Mouse (Mus musculus): ENCODE measurements around the gene Tesk1.

Tesk1 gene

DNA sequence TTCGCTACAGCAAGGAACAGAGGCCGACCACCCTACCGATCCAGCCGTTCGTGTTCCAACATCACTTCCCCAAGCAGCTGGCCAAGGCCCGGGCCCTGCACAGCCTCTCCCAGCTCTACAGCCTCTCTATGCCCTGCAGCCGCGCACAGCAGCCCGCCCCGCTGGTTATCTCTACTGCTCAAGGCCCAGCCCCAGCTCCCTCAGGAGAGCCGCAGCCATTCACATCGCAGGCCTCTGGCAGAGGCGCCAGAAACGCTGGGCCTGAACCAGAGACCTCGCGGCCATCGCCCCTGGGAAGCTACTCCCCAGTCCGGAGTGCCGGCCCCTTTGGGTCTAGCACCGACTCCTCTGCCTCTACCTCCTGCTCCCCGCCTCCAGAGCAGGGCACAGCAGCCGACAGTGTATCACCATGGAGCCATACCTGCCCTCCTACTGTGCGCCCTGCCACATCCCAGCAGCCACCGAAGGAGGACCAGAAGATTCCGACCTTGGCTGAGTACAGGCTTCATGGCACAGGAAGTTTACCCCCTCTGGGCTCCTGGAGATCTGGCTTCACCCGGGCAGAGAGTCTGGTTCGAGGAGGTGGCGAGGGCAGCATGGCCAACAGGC lies 20.0 kb upstream of the Tesk1 start:
- Histone ChIP-seq H3K36me3 (ENCODE audit: insufficient read depth, low read length) (peaks cover 47% of the 10 kb centered on the region), H3K27me3 (ENCODE audit: insufficient read depth, low read length) (peaks cover 59% of the 10 kb centered on the region), H3K9me3 (ENCODE audit: low read length) (no peaks in the 10 kb centered on the region), H3K4me1 (replicated peaks; ENCODE audit: low read depth, low read length) (peaks cover 74% of the 10 kb centered on the region), H3K4me3 (replicated peaks; ENCODE audit: low read length) (peak overlapping the region; percentile 65)
- TF ChIP-seq POU5F1 (IDR thresholded peaks at IDR 0.05; ENCODE audit: borderline replicate concordance, low read length) (no peak), NANOG (IDR thresholded peaks at IDR 0.05; ENCODE audit: borderline replicate concordance, low read length) (no peak), CTCF (conservative IDR thresholded peaks at IDR 0.05; ENCODE audit: low read length) (no peak)

DNA sequence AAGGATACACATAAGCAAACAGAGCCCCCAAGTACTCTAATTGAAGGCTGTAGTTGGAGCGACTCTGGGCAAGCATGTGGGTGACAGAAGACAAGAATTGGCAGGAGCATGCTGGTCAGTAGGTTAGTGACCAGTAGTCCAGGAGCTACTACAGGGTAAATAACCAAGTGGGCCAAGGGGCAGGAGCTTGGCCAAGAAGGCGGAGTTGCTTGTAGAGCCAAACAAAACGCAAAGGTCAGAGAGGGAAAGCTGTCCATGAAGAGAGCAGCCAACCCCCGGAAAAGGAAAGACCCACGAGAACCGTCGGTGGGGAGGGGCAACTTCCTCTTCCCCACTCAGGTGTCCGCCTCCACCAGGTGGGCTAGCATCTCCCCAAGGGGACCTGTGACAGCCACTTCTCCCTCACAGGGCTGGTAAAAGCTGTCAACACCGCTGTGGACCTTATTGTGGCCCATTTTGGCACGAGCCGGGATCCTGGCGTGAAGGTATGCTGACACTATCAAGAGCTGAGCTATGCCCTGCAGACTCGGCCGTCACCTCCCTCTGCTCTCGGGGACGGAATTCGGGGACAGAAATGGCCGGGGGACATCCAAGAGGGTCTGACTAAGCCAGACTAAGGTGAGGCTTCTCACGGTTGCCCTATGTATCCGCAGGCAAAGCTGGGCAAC lies 18.3 kb upstream of the Tesk1 start:
- H3K9me3 ChIP-seq (ENCODE audit: low read length): no peaks in the 10 kb centered on the region
- TF ChIP-seq CTCF (conservative IDR thresholded peaks at IDR 0.05; ENCODE audit: low read length) (no peak), POU5F1 (IDR thresholded peaks at IDR 0.05; ENCODE audit: borderline replicate concordance, low read length) (no peak), NANOG (IDR thresholded peaks at IDR 0.05; ENCODE audit: borderline replicate concordance, low read length) (no peak)
- H3K4me1 ChIP-seq (replicated peaks; ENCODE audit: low read depth, low read length): peaks cover 78% of the 10 kb centered on the region
- peaks cover 45% of the 10 kb centered on the region for H3K36me3 ChIP-seq (ENCODE audit: insufficient read depth, low read length)
- H3K4me3 ChIP-seq (replicated peaks; ENCODE audit: low read length): no peak overlapping the region
- H3K27me3 ChIP-seq (ENCODE audit: insufficient read depth, low read length): peaks cover 74% of the 10 kb centered on the region

DNA sequence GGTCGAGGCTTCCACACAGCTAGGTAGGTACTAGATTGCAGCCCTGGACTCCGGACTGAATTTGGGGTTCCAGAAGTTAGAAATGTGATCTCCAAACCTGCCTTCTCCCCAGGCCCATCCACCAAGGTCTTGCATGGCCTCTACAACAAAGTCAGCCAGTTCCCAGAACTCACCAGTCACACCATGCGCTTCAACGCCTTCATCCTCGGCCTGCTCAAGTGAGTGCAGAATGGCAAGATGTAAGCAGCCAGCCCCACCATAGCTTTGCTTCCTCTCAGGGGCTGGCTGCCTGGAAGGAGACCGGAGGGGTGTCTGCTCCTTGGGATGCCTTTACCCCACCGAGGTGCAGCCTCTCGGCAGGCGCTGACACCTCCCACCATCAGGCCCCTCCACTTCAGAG lies 17.7 kb upstream of the Tesk1 start:
- no peak for TF ChIP-seq NANOG (IDR thresholded peaks at IDR 0.05; ENCODE audit: borderline replicate concordance, low read length)
- no peak for TF ChIP-seq POU5F1 (IDR thresholded peaks at IDR 0.05; ENCODE audit: borderline replicate concordance, low read length)
- no peak for TF ChIP-seq CTCF (conservative IDR thresholded peaks at IDR 0.05; ENCODE audit: low read length)
- peaks cover 45% of the 10 kb centered on the region for H3K36me3 ChIP-seq (ENCODE audit: insufficient read depth, low read length)

DNA sequence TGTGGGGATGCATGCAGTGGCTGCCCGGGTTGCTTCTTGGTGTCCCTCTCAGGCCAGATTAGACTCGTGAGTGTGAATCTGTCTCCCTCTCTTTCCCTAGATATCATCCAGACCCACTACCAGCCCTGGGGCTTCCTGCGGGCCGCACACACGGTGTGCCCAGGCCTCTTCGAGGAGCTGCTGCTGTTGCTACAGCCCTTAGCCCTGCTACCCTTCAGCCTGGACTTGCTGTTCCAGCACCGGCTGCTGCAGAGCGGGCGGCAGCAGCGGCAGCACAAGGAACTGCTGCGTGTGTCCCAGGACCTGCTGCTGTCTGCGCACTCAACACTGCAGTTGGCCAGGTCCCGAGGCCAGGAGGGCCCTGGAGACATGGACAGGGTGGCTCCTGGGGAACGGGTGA lies 16.5 kb upstream of the Tesk1 start:
- H3K9me3 ChIP-seq (ENCODE audit: low read length): no peaks in the 10 kb centered on the region
- H3K4me1 ChIP-seq (replicated peaks; ENCODE audit: low read depth, low read length): peaks cover 67% of the 10 kb centered on the region
- TF ChIP-seq NANOG (IDR thresholded peaks at IDR 0.05; ENCODE audit: borderline replicate concordance, low read length): no peak
- no peak for TF ChIP-seq POU5F1 (IDR thresholded peaks at IDR 0.05; ENCODE audit: borderline replicate concordance, low read length)
- TF ChIP-seq CTCF (conservative IDR thresholded peaks at IDR 0.05; ENCODE audit: low read length): no peak

More for the DNA sequence above, 17.7 kb upstream of the Tesk1 start:
- Histone ChIP-seq H3K9me3 (ENCODE audit: low read length) (no peaks in the 10 kb centered on the region), H3K4me1 (replicated peaks; ENCODE audit: low read depth, low read length) (peaks cover 78% of the 10 kb centered on the region), H3K27me3 (ENCODE audit: insufficient read depth, low read length) (peaks cover 81% of the 10 kb centered on the region), H3K4me3 (replicated peaks; ENCODE audit: low read length) (no peak overlapping the region)

DNA sequence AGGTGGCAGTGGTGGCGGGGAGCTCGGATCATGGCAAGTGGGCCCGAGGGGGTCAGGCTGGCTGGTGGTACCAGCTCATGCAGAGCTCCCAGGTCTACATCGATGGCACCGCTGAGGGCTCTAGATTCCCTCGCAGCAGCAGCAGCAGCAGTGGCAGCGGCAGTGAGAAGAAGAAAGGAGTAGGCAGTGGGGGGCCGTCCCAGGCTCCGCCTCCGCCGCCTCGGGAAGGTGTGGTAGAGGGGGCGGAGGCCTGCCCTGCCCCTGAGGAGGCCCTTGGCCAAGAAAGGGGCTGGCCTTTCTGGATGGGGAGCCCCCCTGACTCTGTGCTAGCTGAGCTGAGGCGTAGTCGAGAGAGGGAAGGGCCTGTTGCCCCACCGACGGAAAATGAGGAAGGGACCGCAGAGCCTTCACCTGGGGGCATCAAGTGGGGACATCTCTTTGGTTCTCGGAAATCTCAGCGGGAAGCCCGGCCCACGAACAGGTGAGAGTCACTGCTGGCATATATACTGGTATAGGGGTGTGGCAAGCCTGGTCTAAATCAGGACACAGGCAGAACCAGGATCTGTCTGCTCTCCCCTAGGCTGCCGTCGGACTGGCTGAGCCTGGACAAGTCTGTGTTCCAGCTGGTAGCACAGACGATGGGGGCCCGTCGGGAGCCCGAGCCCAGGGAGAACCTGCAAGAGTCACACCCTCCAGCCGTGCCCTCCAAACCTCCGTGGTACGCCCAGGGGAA lies 15.9 kb upstream of the Tesk1 start:
- H3K9me3 ChIP-seq (ENCODE audit: low read length): no peaks in the 10 kb centered on the region
- peaks cover 45% of the 10 kb centered on the region for H3K36me3 ChIP-seq (ENCODE audit: insufficient read depth, low read length)
- H3K27me3 ChIP-seq (ENCODE audit: insufficient read depth, low read length): peaks cover 92% of the 10 kb centered on the region
- H3K4me3 ChIP-seq (replicated peaks; ENCODE audit: low read length): peak overlapping the region; percentile 66
- H3K4me1 ChIP-seq (replicated peaks; ENCODE audit: low read depth, low read length): peaks cover 64% of the 10 kb centered on the region
- no peak for TF ChIP-seq POU5F1 (IDR thresholded peaks at IDR 0.05; ENCODE audit: borderline replicate concordance, low read length)
- TF ChIP-seq NANOG (IDR thresholded peaks at IDR 0.05; ENCODE audit: borderline replicate concordance, low read length): no peak
- no peak for TF ChIP-seq CTCF (conservative IDR thresholded peaks at IDR 0.05; ENCODE audit: low read length)

More for the DNA sequence above, 16.5 kb upstream of the Tesk1 start:
- peak overlapping the region; percentile 66 for H3K4me3 ChIP-seq (replicated peaks; ENCODE audit: low read length)
- H3K36me3 ChIP-seq (ENCODE audit: insufficient read depth, low read length): peaks cover 45% of the 10 kb centered on the region
- peaks cover 89% of the 10 kb centered on the region for H3K27me3 ChIP-seq (ENCODE audit: insufficient read depth, low read length)

DNA sequence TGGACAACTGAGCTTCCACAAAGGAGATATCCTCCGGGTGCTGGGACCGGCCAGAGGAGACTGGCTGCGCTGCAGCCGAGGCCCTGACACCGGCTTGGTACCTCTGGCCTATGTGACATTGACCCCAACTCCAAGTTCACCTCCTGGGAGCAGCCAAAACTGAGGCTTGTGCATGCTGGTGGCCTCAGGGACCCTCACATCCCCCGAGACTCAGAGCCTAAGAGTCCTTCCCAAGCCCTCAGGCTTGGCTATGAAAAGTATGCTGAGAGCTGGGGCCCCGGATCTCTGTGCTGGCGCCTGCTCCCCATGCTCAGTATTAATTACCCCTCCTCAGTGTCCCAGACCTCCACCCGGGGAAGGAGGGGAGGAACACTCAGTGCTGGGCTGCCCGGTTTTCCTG lies 15.3 kb upstream of the Tesk1 start:
- no peak for TF ChIP-seq NANOG (IDR thresholded peaks at IDR 0.05; ENCODE audit: borderline replicate concordance, low read length)
- no peak for TF ChIP-seq POU5F1 (IDR thresholded peaks at IDR 0.05; ENCODE audit: borderline replicate concordance, low read length)

DNA sequence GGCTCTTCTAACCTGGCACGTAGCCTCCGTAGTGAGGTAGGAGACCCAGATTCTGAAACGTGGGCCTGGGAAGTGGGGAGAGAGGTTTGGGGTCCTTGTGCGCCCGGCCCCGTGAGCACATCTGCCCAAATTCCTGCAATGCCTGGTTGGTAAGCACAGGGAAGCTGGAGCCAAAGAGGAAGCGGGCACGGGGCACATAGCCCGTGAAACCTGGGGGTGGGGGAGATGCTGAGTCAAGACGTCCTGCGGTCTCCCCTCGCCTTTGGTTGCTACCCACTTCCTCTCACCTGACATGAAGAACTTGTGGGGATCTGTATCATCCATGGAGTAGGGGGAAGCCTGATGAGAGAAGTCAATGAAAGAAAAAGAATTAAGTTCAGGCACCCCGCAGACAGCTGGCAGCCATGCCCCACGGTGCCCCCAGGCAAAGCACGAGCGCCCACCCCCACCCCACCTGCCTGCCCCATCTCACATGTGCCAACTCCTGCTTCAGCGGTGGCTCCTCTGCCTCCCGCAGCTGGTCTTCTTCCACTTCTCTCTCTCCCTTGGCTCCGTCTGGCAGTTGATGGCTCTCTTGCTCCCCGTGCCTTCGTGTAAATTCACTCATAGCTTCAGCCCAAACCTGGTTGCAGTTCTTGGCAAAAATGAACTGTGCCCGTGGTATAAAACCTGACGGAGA lies 14.1 kb upstream of the Tesk1 start:
- Histone ChIP-seq H3K9me3 (ENCODE audit: low read length) (no peaks in the 10 kb centered on the region), H3K4me3 (replicated peaks; ENCODE audit: low read length) (peak overlapping the region; percentile 70), H3K36me3 (ENCODE audit: insufficient read depth, low read length) (peaks cover 35% of the 10 kb centered on the region), H3K27me3 (ENCODE audit: insufficient read depth, low read length) (peaks cover 75% of the 10 kb centered on the region), H3K4me1 (replicated peaks; ENCODE audit: low read depth, low read length) (peaks cover 48% of the 10 kb centered on the region)
- TF ChIP-seq POU5F1 (IDR thresholded peaks at IDR 0.05; ENCODE audit: borderline replicate concordance, low read length): no peak
- TF ChIP-seq CTCF (conservative IDR thresholded peaks at IDR 0.05; ENCODE audit: low read length): no peak
- no peak for TF ChIP-seq NANOG (IDR thresholded peaks at IDR 0.05; ENCODE audit: borderline replicate concordance, low read length)

More for the DNA sequence above, 15.3 kb upstream of the Tesk1 start:
- 0 out of 2 replicates have a peak overlapping the region, but pooled peaks have one; percentile 13 for H3K4me3 ChIP-seq (replicated peaks; ENCODE audit: low read length)
- H3K9me3 ChIP-seq (ENCODE audit: low read length): no peaks in the 10 kb centered on the region
- peaks cover 45% of the 10 kb centered on the region for H3K36me3 ChIP-seq (ENCODE audit: insufficient read depth, low read length)
- peaks cover 86% of the 10 kb centered on the region for H3K27me3 ChIP-seq (ENCODE audit: insufficient read depth, low read length)
- H3K4me1 ChIP-seq (replicated peaks; ENCODE audit: low read depth, low read length): peaks cover 57% of the 10 kb centered on the region
